Mouse (Mus musculus): ENCODE data around the gene Parva.

The Parva gene

GRCm38 (mm10) chr7:112427357-112428157 is at the start of gene Parva:
Parva (plus strand) TSS chr7:112427505.
- DNase-seq, result peak; percentile 79

- DNase-seq, result no peak
Observed at GRCm38 (mm10) chr7:112378056-112378455, 49.2 kb upstream of the Parva start.

GRCm38 (mm10) chr7:112378476-112378875 is 48.8 kb upstream of the Parva start:
- no peak for DNase-seq

GRCm38 (mm10) chr7:112386521-112386920 is 40.8 kb upstream of the Parva start:
- no peak for DNase-seq

- no peak for DNase-seq
Observed at GRCm38 (mm10) chr7:112387876-112388275, 39.4 kb upstream of the Parva start.

GRCm38 (mm10) chr7:112388363-112388875 is 38.9 kb upstream of the Parva start:
- DNase-seq, result no peak

GRCm38 (mm10) chr7:112389611-112390251 is 37.6 kb upstream of the Parva start:
- DNase-seq, result no peak

- no peak for DNase-seq
Observed at GRCm38 (mm10) chr7:112390252-112390936, 36.9 kb upstream of the Parva start.

- no peak for DNase-seq
Observed at GRCm38 (mm10) chr7:112390937-112391605, 36.2 kb upstream of the Parva start.

GRCm38 (mm10) chr7:112397786-112398185 is 29.5 kb upstream of the Parva start:
- DNase-seq, result no peak

GRCm38 (mm10) chr7:112399425-112400170 is 27.7 kb upstream of the Parva start:
- DNase-seq, result no peak

- DNase-seq, result peak; percentile 78
Observed at GRCm38 (mm10) chr7:112400175-112400574, 27.1 kb upstream of the Parva start.

- peak; percentile 26 for DNase-seq
Observed at GRCm38 (mm10) chr7:112405061-112405460, 22.2 kb upstream of the Parva start.

- no peak for DNase-seq
Observed at GRCm38 (mm10) chr7:112405578-112405977, 21.7 kb upstream of the Parva start.

- DNase-seq, result no peak
Observed at GRCm38 (mm10) chr7:112407597-112407996, 19.7 kb upstream of the Parva start.

- DNase-seq, result no peak
Observed at GRCm38 (mm10) chr7:112409991-112410390, 17.3 kb upstream of the Parva start.

- peak; percentile 40 for DNase-seq
Observed at GRCm38 (mm10) chr7:112413286-112413685, 14.0 kb upstream of the Parva start.

GRCm38 (mm10) chr7:112416058-112416526 is 11.2 kb upstream of the Parva start:
- DNase-seq, result no peak

GRCm38 (mm10) chr7:112416730-112417513 is 10.4 kb upstream of the Parva start:
- DNase-seq, result no peak

- DNase-seq, result no peak
Observed at GRCm38 (mm10) chr7:112417598-112417997, 9.7 kb upstream of the Parva start.

GRCm38 (mm10) chr7:112423438-112423837 is 3.9 kb upstream of the Parva start:
- DNase-seq, result no peak
